Mouse (Mus musculus): ENCODE measurements around the gene Sh3bp5.

Gene Sh3bp5

DNA sequence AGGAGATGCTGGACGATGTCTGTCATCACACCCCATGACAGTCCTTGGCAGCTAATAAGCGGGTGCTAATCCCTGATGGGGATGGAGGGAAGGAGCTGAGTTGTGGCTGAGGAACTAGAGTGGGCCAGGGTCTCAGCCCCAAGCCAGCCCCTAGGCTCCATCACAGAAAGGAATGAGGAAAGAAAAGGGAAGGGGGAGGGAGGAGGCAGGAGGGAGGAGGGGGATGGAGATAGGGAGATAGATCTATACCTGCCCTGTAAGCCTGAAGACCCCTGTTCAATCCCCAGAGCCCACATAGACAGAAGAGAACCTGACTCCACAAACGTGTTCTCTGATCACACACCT is 42.4 kb downstream of the Sh3bp5 start:
- no peak for DNase-seq (ENCODE audit: low spot score)

DNA sequence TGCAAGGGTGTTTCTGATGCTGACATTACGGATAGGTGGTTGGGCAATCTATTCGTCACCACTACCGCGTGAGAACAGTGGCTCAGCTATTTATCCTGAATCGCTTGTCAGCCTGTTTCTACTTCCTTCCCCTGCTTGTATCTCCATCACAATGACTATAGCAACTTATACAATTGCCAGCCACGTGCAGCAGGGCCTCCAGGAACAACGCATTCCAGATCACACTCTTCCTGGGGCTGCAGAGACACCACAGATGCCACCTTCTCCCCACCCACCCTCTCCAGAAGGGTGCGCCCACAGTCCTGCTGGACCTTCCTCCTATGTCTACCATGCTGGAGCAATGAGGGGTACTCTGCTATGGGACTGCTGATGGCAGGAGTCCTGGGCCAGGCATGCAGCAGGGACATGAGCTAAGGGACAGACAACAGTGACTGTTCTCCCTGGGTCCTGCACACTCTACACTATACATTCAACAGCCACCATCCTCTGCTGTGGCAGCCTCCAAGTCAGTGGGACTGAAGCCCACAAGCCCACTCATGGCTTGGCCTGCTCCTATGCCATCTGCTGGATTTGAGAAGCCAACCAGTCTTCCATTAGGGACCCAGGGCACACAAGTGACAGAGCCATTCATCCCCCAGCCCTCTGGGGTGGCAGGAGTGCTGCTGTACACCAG is 42.9 kb downstream of the Sh3bp5 start:
- DNase-seq (ENCODE audit: low spot score) = no peak

DNA sequence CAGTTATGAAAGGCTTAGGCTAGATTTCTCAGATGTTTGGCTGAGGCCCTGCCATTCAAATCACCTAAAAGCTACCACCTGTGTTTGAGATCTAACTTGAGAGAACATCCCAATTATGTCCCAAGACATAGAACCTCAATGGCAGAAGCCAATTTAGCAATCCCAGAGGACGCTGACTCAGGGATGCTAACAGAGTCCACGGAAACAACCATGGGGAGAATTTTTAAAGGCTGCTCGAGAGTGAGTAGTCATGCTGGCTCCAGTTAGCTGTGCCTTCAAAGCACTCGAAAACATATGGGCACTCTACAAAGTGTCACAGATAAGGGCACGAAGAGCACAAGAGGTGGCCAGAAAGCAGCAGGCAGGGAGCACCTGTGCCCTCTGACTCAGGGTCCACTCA is 43.6 kb downstream of the Sh3bp5 start:
- no peak for DNase-seq (ENCODE audit: low spot score)

DNA sequence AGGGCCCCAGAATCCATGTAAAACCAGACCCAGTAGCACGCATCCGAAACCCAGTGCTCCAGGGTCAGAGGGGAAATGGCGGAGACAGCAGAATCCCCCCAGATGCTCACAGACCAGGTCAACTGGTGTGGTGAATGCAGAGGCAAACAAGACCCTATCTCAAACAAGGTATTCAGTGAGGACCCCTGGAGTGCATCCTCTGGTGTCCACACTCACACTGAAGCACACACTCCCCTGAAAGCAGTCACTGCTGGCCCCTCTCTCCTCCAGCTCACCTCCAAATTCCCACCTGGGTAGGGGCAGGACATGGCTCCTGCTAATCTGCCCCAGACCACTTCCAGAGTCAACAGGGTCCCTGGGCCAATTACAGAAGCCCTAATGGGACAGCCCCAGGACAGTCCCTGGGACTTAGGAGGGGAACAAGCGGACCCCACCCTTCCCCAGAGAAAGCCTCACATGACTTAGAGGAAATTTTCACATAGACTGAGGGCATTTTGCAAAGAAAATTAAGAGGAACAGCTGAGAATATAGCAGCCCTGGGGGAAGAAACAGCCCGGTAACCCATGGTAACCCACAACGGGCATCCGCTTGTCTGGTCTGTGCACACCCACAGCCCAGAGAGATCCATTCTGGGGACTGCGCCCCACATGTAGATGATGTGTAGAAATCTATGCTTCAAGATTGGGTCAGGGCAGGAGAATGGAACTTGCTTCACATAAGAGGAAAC is 46.3 kb downstream of the Sh3bp5 start:
- no peak for DNase-seq (ENCODE audit: low spot score)

DNA sequence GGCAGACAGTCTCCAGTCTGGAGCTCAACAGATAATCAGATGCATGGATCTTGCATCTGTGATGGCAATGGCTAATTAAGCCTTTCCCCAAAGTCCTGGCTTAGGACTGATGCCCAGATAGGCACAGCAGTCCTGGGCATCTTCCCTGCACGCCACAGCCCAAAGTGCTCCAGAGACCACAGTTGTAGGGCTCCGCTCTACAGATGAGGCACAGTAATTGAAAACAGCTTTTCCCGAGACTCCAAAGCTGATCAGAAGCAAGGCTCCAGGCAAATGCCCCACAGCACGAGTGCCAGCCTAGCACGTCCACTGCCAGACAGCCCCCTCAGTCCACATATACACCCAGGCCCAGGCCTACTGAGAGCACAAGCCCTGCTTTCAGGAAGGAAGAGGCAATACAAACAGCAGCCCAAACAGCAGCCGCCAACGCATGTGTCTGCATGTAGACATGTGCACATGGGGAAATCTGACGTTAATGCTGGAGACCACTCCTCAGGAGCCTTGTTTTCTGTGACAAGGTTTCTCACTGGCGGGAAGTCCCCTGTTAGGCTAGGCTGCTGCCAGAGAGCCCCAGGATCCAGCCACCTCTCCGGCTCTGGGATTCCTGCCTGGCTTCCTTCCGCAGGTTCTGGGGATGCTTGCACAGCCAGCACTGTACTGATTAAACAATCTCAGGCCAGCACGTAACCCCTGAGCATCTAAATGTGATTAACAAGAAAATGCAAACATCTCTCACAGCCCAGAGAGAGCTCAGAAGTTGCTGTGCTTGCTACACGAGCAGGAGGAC is 47.6 kb downstream of the Sh3bp5 start:
- no peak for DNase-seq (ENCODE audit: low spot score)

DNA sequence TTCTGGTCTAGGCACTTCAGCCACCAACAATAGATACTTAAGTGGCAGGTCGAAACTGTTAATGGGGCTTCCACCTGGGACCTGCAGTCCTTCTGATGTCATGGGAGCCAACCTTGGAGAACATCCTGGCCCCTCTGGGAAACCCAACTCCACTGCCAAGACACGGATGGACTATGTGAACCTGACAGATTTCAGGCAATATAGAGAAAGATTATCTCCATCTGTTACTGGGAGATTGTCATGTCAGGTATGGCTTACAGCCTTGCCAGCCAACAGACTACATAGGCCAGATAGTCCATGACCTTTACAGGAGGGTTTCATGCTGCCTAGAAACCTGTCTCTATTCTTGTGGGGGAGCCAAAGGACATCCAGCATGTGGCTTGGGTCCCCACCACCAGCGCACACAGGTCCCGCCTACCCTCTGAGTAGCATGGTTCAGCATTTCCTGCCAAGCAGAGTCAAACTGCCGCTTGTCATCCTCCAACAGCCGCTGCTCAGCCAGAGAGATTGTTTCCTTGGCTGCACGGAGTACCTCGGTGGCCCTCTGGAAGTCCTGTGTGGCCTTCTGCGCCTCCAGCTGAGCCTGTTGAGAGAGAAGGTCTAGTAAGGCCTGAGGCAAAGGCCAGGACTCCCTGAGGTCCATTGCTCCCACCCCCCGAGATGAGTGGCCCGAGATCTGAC is 48.4 kb downstream of the Sh3bp5 start:
- no peak for DNase-seq (ENCODE audit: low spot score)

DNA sequence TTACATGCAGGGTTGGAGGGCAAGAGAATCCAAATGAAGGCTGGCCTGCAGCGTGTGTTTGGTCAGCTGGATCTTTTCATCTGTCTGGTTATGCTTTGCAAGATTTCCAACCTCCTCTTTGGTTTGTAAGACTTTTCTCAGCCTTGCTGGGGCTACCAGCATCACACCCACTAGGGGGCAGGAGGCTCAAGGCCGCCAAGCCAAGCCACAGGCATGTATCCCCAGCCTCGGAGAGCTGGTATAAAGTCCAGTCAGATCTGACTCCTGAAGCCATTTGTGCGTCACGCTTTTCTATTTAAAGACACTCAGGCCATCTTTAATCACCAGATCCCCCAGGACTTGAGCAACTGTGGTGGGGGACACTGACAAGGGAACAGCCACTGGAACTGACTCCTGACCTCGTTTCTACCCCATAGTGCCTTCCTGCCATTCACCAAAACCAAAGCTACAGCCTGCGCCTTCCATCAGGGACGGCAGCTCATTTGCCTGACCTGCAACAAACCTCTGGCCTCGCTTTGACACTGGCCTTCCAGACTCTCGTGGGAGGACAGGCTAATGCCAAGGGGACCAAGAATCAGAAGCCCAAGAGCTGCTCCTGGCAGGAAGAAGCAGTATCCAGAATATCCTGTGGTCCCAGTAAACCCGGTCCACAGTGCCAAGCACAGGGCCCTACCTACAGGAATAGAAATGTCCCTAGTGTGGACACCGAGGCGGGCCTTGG is 49.7 kb downstream of the Sh3bp5 start:
- peak; percentile 55 for DNase-seq (ENCODE audit: low spot score)

DNA sequence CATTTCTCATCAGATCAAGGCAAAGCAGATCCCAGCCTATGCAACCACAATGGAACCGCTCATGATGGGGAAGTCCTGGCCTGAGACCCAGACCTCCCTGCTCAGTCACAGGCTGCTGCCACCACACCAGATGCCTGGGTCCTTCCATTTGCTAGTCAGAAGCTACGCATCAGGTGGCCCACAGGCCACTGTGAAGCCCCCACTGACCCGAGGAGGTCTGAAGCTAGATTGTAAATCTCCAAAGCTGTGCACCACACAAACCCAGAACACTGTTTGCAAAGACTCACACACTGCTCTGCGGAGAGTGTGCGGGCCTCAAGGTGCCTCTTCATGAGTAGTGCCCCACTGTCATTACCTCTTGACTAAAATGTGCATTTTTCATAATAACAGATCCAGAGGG is 50.5 kb downstream of the Sh3bp5 start:
- no peak for DNase-seq (ENCODE audit: low spot score)

DNA sequence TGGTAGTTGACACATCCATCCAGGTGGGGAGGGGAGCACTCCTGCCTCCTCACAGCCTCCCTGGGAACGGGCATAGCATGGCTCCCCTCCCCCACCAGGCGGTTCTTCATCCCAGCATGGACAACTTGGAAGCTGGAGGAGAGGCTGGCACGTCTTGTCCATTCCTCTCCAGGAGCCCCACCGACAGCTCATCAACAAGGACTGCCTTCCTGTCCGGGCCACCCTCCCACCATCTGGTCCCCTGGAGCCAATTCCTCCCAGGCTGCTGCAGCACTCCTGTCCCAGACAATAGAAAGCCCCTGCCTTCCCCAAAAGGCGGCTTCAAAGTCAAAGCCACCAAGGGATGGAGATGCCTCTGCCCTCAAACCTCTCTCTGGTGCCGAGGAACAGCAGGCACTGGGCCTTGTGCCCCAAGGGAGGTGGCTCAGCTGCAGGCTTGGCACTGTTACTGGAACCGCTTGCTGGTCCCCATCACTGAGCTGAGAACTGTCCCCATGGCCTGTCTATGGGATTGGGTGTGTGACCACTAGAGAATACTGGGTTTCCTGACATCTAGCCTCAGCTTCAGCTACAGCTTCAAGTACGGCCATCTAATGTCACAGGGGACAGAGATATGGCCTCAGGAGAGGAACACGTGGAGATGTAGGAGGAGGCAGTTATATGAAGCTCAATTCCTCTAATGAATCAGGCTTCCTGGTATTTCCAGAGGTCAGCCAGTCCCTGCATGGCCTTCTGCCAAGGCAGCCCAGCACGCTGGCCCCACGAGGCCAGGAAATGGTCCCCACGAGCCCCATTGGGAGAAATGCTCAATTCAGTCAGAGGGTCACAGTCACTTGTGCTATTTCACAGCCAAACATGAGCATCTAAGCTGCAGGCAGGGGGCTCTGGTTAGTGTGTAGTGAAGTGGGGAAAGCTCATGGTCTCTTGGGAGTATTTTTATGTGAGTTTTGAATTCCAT is 51.2 kb downstream of the Sh3bp5 start:
- DNase-seq (ENCODE audit: low spot score) = no peak

DNA sequence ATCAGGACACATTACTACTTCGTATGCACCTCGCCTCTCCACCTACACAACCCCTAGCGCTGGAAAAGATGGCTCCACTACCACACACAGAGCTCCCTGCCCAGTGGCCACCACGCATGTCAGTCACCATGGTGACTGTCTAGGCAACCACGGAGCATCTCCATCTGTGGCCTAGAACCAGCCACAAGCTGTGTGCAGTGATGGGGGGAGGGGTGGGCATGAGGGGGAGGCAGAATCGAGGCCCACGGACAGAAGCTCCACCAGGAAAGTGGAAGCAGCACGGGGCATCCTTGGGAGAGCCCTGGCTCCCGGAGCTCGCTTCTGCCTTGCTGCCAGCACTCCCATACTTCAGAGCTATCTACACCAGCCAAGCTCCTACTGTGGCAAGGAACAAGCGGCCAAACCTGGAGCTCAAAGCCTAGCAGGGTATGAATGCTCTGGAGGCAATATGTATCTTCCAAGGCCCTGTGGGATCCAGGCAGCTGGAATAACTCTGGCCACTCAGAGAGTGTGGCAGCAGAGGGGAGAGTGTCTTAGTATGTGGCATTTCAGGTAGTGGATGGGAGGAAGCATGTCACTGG is 52.3 kb downstream of the Sh3bp5 start:
- DNase-seq (ENCODE audit: low spot score) = no peak

DNA sequence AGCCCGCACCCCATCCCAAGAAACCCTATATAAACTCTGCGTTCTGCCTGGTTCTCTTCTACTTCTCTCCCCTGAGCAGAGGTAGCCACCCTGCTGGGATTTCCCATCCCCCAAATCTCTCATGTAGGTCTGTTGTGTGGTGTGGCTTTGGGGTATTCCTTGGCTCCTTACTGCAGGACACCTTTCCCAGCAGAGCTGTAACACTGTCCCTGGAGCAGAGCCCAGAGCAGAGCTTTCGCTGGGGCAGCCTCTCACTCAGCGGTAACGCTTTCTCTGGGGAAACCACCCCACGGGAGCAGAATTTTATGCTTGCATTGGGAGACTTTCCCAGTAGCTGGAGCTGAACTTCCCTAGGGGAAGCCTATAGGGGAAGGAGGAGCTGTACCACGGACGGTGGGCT is 53.6 kb downstream of the Sh3bp5 start:
- no peak for DNase-seq (ENCODE audit: low spot score)

DNA sequence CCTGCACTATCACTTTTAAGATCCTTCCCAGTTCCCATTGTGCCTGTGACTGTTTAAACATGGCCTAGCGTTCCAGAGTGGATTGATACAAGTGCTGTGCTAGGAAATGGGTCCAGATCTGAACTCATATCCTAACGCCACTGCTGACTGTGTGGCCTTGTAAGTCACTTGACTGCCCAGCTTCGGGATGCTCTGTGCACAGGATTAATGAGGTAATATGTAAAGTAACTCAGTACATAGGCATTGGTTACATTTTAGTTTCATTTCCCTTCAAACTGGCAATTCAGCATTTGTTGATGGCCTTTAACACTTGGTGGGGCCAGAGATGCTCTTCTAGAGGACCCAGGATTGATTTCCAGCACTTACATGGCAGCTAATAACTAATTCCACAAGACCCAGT is 59.5 kb downstream of the Sh3bp5 start:
- DNase-seq (ENCODE audit: low spot score) = no peak

DNA sequence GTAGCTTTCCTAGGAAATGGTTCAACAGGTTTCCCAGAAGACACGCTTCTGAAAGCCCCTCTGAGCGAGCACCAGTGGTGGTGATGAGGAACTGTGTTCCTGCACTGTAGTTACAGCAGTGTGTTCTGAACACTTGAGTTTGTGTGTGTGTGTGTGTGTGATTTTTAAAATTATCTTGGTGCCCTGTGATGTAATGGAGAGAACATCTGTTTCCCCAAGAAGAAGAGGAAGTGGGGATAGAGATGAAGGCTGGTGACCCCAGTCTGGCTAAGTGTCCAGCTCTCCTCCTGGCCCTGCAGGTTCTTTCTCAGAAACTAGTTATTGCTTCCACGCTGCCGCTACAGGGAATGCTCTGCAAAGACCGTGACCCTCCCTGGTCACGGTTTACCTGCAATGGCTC is 61.5 kb downstream of the Sh3bp5 start:
- DNase-seq (ENCODE audit: low spot score) = no peak

DNA sequence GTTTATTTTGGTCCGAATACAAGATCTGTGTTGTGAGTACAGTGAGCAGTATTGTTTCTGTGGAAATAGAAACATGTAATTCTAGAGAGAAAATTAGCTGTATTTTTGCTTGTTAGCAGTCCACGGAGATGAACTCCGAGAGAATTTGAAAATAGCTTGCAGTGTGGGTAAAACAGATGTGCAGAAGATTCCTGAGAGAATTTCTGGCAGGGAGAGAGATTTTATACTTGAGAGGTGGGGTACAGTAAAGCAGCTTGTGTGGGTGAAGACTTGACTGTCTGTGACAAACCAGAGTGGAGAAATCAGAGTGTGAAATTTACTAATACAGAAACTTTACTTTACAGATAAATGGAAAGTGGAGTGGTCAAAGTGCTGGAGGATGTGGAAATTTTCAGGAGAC is 66.5 kb downstream of the Sh3bp5 start:
- DNase-seq (ENCODE audit: low spot score) = no peak

DNA sequence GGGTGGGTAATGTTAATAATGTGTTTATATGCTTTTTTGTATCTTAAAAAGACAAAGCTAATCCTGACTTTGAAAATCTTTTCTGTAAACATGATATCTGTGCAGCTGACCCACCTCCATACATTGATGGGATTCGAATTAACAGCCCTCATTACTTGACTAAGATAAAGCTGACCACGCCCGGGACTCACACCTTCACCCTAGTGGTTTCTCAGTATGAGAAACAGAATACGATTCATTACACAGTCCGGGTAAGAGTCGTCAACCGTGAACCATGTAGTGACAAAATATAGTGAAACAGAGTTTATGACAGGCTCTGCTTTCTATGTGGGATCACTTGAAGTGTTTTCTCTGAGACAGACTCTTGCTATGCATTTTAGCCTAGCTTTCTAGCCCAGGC is 67.9 kb downstream of the Sh3bp5 start:
- no peak for DNase-seq (ENCODE audit: low spot score)

DNA sequence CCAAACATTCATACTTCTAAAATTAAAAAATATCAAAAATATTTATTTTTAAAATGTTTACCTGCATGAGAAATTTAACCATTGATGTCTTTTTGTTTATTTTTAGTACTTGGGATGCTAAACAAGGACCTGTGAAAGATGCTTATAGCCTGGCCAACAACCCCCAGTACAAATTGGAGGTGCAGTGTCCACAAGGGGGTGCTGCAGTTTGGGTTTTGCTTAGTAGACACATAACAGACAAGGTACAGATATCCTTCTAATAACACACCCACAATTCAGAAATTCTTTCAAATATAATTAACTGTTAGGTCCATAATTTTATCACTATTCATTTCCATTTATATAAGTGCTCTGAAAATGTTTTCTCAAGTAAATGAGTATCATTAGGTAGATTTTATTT is 70.5 kb downstream of the Sh3bp5 start:
- DNase-seq (ENCODE audit: low spot score) = no peak

DNA sequence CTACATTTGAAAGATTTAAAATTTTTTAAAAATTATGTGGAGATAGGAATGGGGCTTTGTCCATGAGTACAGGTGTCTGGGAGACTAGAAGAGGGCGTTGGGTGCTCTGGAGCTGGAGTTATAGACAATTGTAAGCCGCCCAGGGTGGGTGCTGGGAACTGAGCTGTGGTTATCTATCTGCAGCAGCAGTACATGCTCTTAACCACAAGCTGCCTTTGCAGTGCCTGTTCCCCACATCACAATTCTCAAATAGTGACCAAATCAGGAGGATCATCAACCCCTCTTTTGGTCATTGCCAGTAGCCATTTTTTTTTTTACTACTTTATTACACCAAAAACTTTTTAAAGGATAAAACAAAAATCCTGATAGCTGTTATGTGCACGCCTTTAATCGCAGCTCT is 71.3 kb downstream of the Sh3bp5 start:
- DNase-seq (ENCODE audit: low spot score) = no peak

DNA sequence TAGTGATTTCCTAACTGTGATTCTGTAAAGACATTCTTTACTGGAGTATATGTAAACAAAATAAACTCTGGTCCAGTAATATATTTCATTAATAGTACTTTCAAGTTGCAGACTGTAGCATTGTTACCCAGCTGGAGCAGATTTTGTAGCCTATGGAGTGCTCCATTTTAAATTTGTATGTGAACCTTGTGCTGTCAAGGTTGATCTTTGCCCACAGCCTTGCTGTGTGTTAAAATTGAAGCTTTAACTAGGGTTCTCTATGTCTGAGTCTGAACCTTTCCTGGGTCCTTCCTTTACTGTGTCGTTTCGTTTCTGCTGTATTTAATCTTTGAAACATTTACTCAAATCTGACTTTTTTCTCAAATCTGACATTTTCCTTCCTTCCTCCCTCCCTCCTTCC is 73.6 kb downstream of the Sh3bp5 start:
- DNase-seq (ENCODE audit: low spot score) = no peak

DNA sequence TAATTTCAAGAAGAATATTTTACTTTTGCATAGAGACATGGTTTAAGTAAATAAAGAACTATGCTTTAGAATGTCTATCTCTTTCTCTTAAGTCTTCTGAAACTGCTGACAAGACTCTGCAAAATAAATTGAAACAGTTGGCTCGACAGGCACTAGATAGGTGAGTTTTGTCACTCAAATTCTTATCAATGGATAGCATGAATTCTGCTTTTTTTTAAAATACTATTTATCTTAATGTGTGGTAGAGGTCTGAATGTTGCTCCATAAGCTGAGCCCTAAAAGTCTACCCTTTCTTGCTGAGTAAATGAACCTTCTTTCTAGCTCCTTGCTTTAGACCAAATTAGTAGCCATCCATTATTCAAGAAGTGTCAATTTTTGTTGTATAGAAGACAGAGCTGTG is 90.5 kb downstream of the Sh3bp5 start:
- DNase-seq (ENCODE audit: low spot score) = no peak

DNA sequence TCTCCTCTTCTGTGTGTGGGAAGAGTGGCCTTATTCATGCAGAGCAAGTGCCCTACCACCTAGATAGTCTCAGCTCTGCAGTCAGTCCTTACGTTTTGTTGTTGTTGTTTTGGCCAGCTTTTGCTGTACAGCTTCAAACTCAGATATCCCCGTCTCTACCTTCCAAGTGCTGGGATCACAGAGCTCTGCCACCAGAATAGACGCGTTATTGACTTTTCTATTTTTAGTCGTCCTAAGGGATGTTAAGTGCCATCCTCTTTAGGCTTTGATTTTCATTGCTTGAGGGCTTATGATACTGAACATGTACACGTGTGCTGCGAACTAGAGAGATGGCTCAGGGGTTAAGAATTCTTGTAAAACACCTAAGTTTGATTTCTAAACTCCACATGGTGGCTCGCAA is 92.6 kb downstream of the Sh3bp5 start:
- no peak for DNase-seq (ENCODE audit: low spot score)

DNA sequence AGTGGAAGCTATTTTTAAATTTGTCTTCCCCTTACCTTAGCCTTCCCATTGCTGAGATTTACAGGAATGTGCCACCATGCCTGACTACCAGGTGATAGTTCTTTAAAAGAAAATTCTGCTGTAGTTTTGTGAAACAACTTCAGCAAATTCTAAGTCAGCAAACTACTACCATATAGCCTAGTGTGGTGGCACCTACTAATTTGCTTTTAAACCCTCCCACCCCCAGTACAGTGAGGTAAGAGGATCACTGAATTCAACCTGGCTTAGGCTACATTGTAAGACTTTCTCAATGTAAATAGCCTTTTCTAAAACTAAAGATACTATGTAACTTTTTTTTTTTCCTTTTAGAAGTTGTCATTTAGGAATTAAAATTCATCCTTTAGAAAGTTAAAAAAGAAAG is 97.9 kb downstream of the Sh3bp5 start:
- DNase-seq (ENCODE audit: low spot score) = no peak
